Mouse (Mus musculus) ES-E14 (cell line): ENCODE results near the gene Serpinb1a. TPM values are rescaled to one million over a fixed set of nuclear protein-coding genes. Genes with fewer than 3 reads are reported as not detected.

Experiments
- DNase-seq: peaks from one replicate; pipeline ENCODE4 v3.0.0-alpha.2; 2013; ENCODE audit warnings: low read depth, low spot score
- H3K27ac ChIP-seq: 2 replicates; pipeline ENCODE4 v1.5.1; 2012; ENCODE audit warnings: low read depth, mild to moderate bottlenecking, low read length, moderate library complexity, mixed read lengths; ENCODE audit not compliant: poor library complexity, insufficient read depth, severe bottlenecking
- H3K36me3 ChIP-seq: 2 replicates; pipeline ENCODE4 v1.6.1; 2012; ENCODE audit warnings: mild to moderate bottlenecking, low read length, moderate library complexity, mixed read lengths; ENCODE audit not compliant: control insufficient read depth, poor library complexity, insufficient read depth, severe bottlenecking
- H3K4me1 ChIP-seq, 2 experiments: fragments of 150-350 bp in 1 of 2; sonication (generic) in 1 of 2; 2 replicates each; pipeline ENCODE4 v1.6.1; 2012; ENCODE audit warnings: low read length in 2 of 2, mild to moderate bottlenecking in 1 of 2, mixed read lengths in 1 of 2; ENCODE audit not compliant: control insufficient read depth in 2 of 2, insufficient read depth in 2 of 2, poor library complexity in 1 of 2
- H3K4me3 ChIP-seq, 2 experiments: fragments of 150-350 bp in 1 of 2; sonication (generic) in 1 of 2; 2 replicates each; pipeline ENCODE4 v1.5.1; 2012; ENCODE audit warnings: low read length in 2 of 2, low read depth in 1 of 2, mild to moderate bottlenecking in 1 of 2, mixed read lengths in 1 of 2; ENCODE audit not compliant: insufficient read depth in 1 of 2, poor library complexity in 1 of 2, severe bottlenecking in 1 of 2
- H3K9ac ChIP-seq: 2 replicates; pipeline ENCODE4 v1.6.1; 2012; ENCODE audit warnings: low read depth, mild to moderate bottlenecking, low read length, mixed read lengths; ENCODE audit not compliant: poor library complexity, insufficient read depth, severe bottlenecking
- H3K9me3 ChIP-seq: fragments of 150-350 bp; sonication (generic); 2 replicates; pipeline ENCODE4 v1.6.1; 2012; ENCODE audit warnings: low read depth, mild to moderate bottlenecking, low read length; ENCODE audit not compliant: control insufficient read depth, insufficient read depth
- CHD2 ChIP-seq: IDR thresholded peaks from 2 replicates; pipeline ENCODE4 v1.6.1; 2014; ENCODE audit warnings: mild to moderate bottlenecking, low read depth, low read length, inconsistent platforms
- HCFC1 ChIP-seq: IDR thresholded peaks from 2 replicates; pipeline ENCODE4 v1.6.1; 2012; ENCODE audit warnings: low read length, inconsistent platforms, borderline replicate concordance; ENCODE audit not compliant: insufficient read depth
- MAFK ChIP-seq: IDR thresholded peaks from 2 replicates; pipeline ENCODE4 v1.6.1; 2014; ENCODE audit warnings: mild to moderate bottlenecking, low read depth, low read length, inconsistent platforms; ENCODE audit not compliant: insufficient read depth
- ZC3H11A ChIP-seq: IDR thresholded peaks from 2 replicates; pipeline ENCODE4 v1.6.1; 2012; ENCODE audit warnings: low read depth, mild to moderate bottlenecking, inconsistent platforms, low read length, borderline replicate concordance
- ZNF384 ChIP-seq: IDR thresholded peaks from 2 replicates; pipeline ENCODE4 v1.6.1; 2012; ENCODE audit warnings: low read depth, low read length, inconsistent platforms
- in situ Hi-C, 2 experiments: fragments of 600-800 bp; cut with MboI; formaldehyde crosslinking; loops; one replicate each; pipeline ENCODE4 v1.15.1; 2025; ENCODE audit warnings: low sequenced_read_pairs in 2 of 2, inconsistent platforms in 1 of 2; ENCODE audit not compliant: unreplicated experiment in 2 of 2
- total RNA-seq: library from RNA; depleted of rRNA; stranded (reverse); fragments of 300-350 nt; gene quantifications from 2 replicates; pipeline ENCODE4 v1.2.3, GENCODE M21; 2012

Serpinb1a gene
- total RNA-seq, 1 experiment = 2.2 TPM

- H3K4me3 ChIP-seq = no peak overlapping the region
- in situ Hi-C loops = no loop called here
- no peaks in the 10 kb centered on the region for H3K9me3 ChIP-seq
- no peaks in the 10 kb centered on the region for H3K4me1 ChIP-seq
- no peak overlapping the region for H3K27ac ChIP-seq
- DNase-seq = no peak
- TF ChIP-seq ZNF384 = no peak
- no peak for TF ChIP-seq MAFK
- TF ChIP-seq HCFC1 = no peak
- no peak for TF ChIP-seq CHD2
- no peak overlapping the region for H3K9ac ChIP-seq
- no peaks in the 10 kb centered on the region for H3K36me3 ChIP-seq
Measured at GRCm38 (mm10) chr13:32833237-32833636, 17.7 kb downstream of the Serpinb1a start.

DNA sequence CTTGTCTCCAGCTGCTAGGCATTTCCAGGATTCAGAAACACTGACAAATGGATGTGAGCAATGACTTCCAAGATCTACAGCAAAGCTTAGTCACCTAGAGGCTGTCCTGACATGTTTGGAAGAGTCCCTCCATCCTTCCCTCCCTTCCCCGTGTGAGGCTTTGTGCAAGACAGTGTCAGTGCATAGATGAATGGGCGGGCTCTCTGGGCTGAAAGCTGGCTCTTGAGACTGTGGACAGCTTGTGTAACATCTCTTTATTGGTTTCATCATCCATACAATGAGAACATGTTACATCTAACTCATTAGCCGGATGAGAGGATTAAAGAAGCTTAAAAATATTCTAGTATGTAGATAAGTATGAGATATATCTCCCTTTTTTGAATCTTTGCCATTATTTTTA is 18.2 kb downstream of the Serpinb1a start:
- Histone ChIP-seq H3K36me3 (no peaks in the 10 kb centered on the region), H3K27ac (no peak overlapping the region), H3K9ac (no peak overlapping the region), H3K4me3 (no peak overlapping the region), H3K9me3 (no peaks in the 10 kb centered on the region), H3K4me1 (no peaks in the 10 kb centered on the region)
- in situ Hi-C loops = no loop called here
- no peak for DNase-seq
- no peak for TF ChIP-seq CHD2
- TF ChIP-seq ZNF384 = no peak
- no peak for TF ChIP-seq ZC3H11A
- no peak for TF ChIP-seq HCFC1
- TF ChIP-seq MAFK = no peak

DNA sequence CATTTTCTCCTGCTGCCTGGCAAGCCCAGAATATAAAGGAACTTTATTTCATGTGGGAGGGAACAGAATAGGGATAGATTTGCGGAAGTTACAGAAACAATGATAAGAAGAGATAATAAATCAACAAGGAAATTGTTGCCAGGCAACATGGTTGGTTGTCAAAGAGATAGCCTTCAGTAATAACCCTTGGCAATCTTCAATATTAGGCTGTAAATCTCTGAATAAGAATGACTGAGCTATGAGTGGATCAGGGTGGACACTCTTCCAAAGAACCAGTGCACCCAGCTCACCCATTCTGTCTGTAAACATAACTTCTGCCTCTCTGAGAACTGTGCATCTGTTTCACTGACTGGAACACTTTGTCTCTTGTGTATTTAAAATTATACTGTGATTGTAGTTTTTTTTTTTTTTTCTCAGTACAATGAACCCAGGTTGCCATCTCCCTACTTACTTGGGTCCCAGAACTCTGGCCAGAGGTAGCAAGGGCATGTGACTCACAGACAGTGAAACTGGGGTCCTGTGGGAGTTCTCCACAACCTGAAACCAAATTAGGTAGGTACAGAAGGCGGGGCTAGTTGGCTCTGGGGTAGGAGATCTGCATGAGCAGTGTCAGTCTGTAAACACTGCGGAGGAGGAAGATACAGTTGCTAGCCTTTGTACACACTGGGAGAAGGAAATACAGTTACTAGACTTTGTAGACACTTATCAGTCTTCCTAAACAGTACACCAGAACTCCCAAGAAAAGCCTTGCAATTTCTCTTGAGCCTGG is 19.3 kb downstream of the Serpinb1a start:
- in situ Hi-C loops = no loop called here
- no peak for DNase-seq
- Histone ChIP-seq H3K27ac (no peak overlapping the region), H3K9me3 (no peaks in the 10 kb centered on the region), H3K9ac (no peak overlapping the region), H3K4me1 (no peaks in the 10 kb centered on the region), H3K36me3 (no peaks in the 10 kb centered on the region), H3K4me3 (no peak overlapping the region)
- no peak for TF ChIP-seq HCFC1
- no peak for TF ChIP-seq MAFK
- no peak for TF ChIP-seq CHD2
- no peak for TF ChIP-seq ZNF384
- no peak for TF ChIP-seq ZC3H11A

GRCm38 (mm10) chr13:32828886-32829285 is 22.1 kb downstream of the Serpinb1a start:
- in situ Hi-C loops = no loop called here
- DNase-seq = no peak
- Histone ChIP-seq H3K9ac (no peak overlapping the region), H3K4me1 (no peaks in the 10 kb centered on the region), H3K27ac (no peak overlapping the region), H3K4me3 (no peak overlapping the region), H3K9me3 (no peaks in the 10 kb centered on the region), H3K36me3 (no peaks in the 10 kb centered on the region)
- TF ChIP-seq MAFK = no peak
- TF ChIP-seq ZC3H11A = no peak
- no peak for TF ChIP-seq HCFC1

- DNase-seq = peak; percentile 53
Measured at GRCm38 (mm10) chr13:32827951-32828350, 23.0 kb downstream of the Serpinb1a start.

More at GRCm38 (mm10) chr13:32827951-32828350, 23.0 kb downstream of the Serpinb1a start:
- Histone ChIP-seq H3K9me3 (no peaks in the 10 kb centered on the region), H3K27ac (no peak overlapping the region), H3K9ac (no peak overlapping the region), H3K4me3 (no peak overlapping the region), H3K4me1 (peaks cover 0 to 2% of the 10 kb centered on the region in 2 experiments; a peak in 1 of 4 replicates), H3K36me3 (0 out of 2 replicates have a peak, but pooled peaks cover 2% of the 10 kb centered on the region)
- in situ Hi-C loops = no loop called here
- TF ChIP-seq HCFC1 (no peak), CHD2 (no peak), ZNF384 (no peak), ZC3H11A (no peak), MAFK (no peak)
